Mouse (Mus musculus): ENCODE results near the gene Krtap9-3. TPM values are rescaled to one million over a fixed set of nuclear protein-coding genes. Genes with fewer than 3 reads are reported as not detected.

Gene Krtap9-3
- polyA plus RNA-seq, 1 experiment from 2014 or later = not detected

- no peak overlapping the region for H3K9ac ChIP-seq
- H3K9me3 ChIP-seq = no peaks in the 10 kb centered on the region
- no peak overlapping the region for H3K4me2 ChIP-seq (replicated peaks)
- no peaks in the 10 kb centered on the region for H3K27me3 ChIP-seq (replicated peaks)
- no peak overlapping the region for H3K27ac ChIP-seq
- no peaks in the 10 kb centered on the region for H3K36me3 ChIP-seq
- WGBS = 88% methylated on average over 3 of the region's 3 CpGs
- no peak overlapping the region for H3K4me3 ChIP-seq
- ATAC-seq (ENCODE audit: low FRiP score, low read depth) = no peak
- H3K4me1 ChIP-seq = no peaks in the 10 kb centered on the region
Observed at GRCm38 (mm10) chr11:99557976-99558745, 39.7 kb downstream of the Krtap9-3 start.

GRCm38 (mm10) chr11:99556753-99557152, 41.2 kb downstream of the Krtap9-3 start, which contains the start of gene Krtap3-2:
Gene Krtap3-2 (minus strand): TSS chr11:99556853.
- H3K27me3 ChIP-seq (replicated peaks) = no peaks in the 10 kb centered on the region
- 94% methylated on average over 2 of the region's 2 CpGs for WGBS
- ATAC-seq (ENCODE audit: low FRiP score, low read depth) = no peak

GRCm38 (mm10) chr11:99556195-99556594, 41.7 kb downstream of the Krtap9-3 start:
- Histone ChIP-seq H3K9me3 (no peaks in the 10 kb centered on the region), H3K36me3 (no peaks in the 10 kb centered on the region), H3K4me3 (no peak overlapping the region), H3K4me1 (no peaks in the 10 kb centered on the region), H3K27ac (no peak overlapping the region), H3K27me3 (replicated peaks) (no peaks in the 10 kb centered on the region), H3K9ac (no peak overlapping the region), H3K4me2 (replicated peaks) (no peak overlapping the region)
- no peak for ATAC-seq (ENCODE audit: low FRiP score, low read depth)
- WGBS = 87% methylated on average over 2 of the region's 2 CpGs

More at GRCm38 (mm10) chr11:99556753-99557152, 41.2 kb downstream of the Krtap9-3 start, which contains the start of gene Krtap3-2:
- no peaks in the 10 kb centered on the region for H3K36me3 ChIP-seq
- H3K9ac ChIP-seq = no peak within 1 kb of the TSS
- no peaks in the 10 kb centered on the region for H3K4me1 ChIP-seq
- H3K4me2 ChIP-seq (replicated peaks) = no peak within 1 kb of the TSS
- H3K4me3 ChIP-seq = no peak within 1 kb of the TSS
- H3K9me3 ChIP-seq = no peaks in the 10 kb centered on the region
- no peak within 1 kb of the TSS for H3K27ac ChIP-seq

DNA sequence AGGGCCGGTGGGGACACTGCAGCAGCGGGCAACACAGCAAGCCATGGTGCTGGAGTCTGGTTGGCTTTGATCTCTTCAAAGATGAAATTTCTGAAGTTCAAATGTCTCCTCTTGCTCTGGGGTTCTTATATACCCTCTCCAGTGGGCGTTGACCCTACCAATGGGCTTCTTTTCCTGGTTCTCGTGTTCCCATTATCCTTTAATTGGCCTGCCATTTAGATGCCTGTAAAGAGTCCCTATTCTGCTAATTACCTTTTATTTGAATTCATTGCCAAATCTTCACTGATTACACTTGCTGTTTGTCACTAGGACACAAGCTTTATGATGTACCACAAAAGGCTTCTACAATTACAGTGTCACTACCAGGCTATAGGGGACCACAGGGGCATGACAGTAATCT, 47.1 kb downstream of the Krtap9-3 start, which contains the start of gene Krtap3-3:
Gene Krtap3-3, minus strand, starts transcription at position 101 of the 400 bp plus-strand sequence.
- H3K4me3 ChIP-seq = no peak within 1 kb of the TSS
- H3K9ac ChIP-seq = no peak within 1 kb of the TSS
- H3K27ac ChIP-seq = no peak within 1 kb of the TSS
- no peaks in the 10 kb centered on the region for H3K27me3 ChIP-seq (replicated peaks)
- no peak within 1 kb of the TSS for H3K4me2 ChIP-seq (replicated peaks)
- H3K4me1 ChIP-seq = no peaks in the 10 kb centered on the region
- no peaks in the 10 kb centered on the region for H3K9me3 ChIP-seq
- no peaks in the 10 kb centered on the region for H3K36me3 ChIP-seq
- no peak for ATAC-seq (ENCODE audit: low FRiP score, low read depth)
- 31% methylated on average over 4 of the region's 4 CpGs for WGBS

DNA sequence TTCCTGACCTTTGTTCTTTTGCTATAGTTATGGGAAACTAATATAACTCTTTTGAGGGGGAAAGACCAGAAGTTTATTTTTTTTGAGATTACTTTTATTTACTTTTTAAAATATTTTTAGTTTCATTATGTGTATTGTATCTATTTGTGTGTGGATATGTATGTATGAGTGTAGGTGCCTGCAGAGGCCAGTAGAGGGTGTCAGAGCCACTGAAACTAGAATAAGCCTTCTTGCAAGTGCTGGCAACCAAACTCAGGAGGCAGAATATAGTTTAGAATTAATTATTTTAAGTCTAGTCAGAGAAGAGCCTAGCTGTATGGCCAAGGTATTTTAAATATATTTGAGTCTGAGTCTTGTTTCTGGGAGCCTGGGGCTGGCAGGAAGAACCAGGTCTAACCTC, 50.0 kb downstream of the Krtap9-3 start:
- Histone ChIP-seq H3K27ac (no peak overlapping the region), H3K36me3 (no peaks in the 10 kb centered on the region), H3K9ac (no peak overlapping the region), H3K4me3 (no peak overlapping the region), H3K9me3 (no peaks in the 10 kb centered on the region), H3K27me3 (replicated peaks) (no peaks in the 10 kb centered on the region), H3K4me1 (no peaks in the 10 kb centered on the region), H3K4me2 (replicated peaks) (no peak overlapping the region)
- no peak for ATAC-seq (ENCODE audit: low FRiP score, low read depth)

Other genes starting within 250 kb of the Krtap9-3 start
- gene Krt27, start 247.0 kb downstream of the Krtap9-3 start, polyA plus RNA-seq (2016; fragmentation: Nextera tagmentation; extraction: Ambion mirVana) = not detected in 2 replicates
- 0.30 and 0.40 TPM in 2 replicates for gene Krt28, start 223.2 kb downstream of the Krtap9-3 start, polyA plus RNA-seq (2016; fragmentation: Nextera tagmentation; extraction: Ambion mirVana)
- 32.2 and 36.1 TPM in 2 replicates for gene Krt10, start 208.7 kb downstream of the Krtap9-3 start, polyA plus RNA-seq (2016; fragmentation: Nextera tagmentation; extraction: Ambion mirVana)
- not detected in 2 replicates for gene Krt12, start 175.8 kb downstream of the Krtap9-3 start, polyA plus RNA-seq (2016; fragmentation: Nextera tagmentation; extraction: Ambion mirVana)
- gene Krt20, start 160.0 kb downstream of the Krtap9-3 start, polyA plus RNA-seq (2016; fragmentation: Nextera tagmentation; extraction: Ambion mirVana) = 0.20 and 0.38 TPM in 2 replicates
- not detected in 2 replicates for gene Krt23, start 105.0 kb downstream of the Krtap9-3 start, polyA plus RNA-seq (2016; fragmentation: Nextera tagmentation; extraction: Ambion mirVana)
- gene Krt39, start 76.8 kb downstream of the Krtap9-3 start, polyA plus RNA-seq (2016; fragmentation: Nextera tagmentation; extraction: Ambion mirVana) = not detected in 2 replicates
- gene Krt40, start 54.9 kb downstream of the Krtap9-3 start, polyA plus RNA-seq (2016; fragmentation: Nextera tagmentation; extraction: Ambion mirVana) = not detected in 2 replicates
- gene Krtap3-3, start 47.2 kb downstream of the Krtap9-3 start, polyA plus RNA-seq (2016; fragmentation: Nextera tagmentation; extraction: Ambion mirVana) = not detected in 2 replicates
- gene Krtap3-2, start 41.3 kb downstream of the Krtap9-3 start, polyA plus RNA-seq (2016; fragmentation: Nextera tagmentation; extraction: Ambion mirVana) = not detected in 2 replicates
- not detected in 2 replicates for gene Gm11939, start 38.6 kb downstream of the Krtap9-3 start, polyA plus RNA-seq (2016; fragmentation: Nextera tagmentation; extraction: Ambion mirVana)
- gene Krtap3-1, start 31.5 kb downstream of the Krtap9-3 start, polyA plus RNA-seq (2016; fragmentation: Nextera tagmentation; extraction: Ambion mirVana) = not detected in 2 replicates
- gene Krtap1-5, start 17.1 kb downstream of the Krtap9-3 start, polyA plus RNA-seq (2016; fragmentation: Nextera tagmentation; extraction: Ambion mirVana) = not detected in 2 replicates
- gene Krtap1-4, start 14.5 kb downstream of the Krtap9-3 start, polyA plus RNA-seq (2016; fragmentation: Nextera tagmentation; extraction: Ambion mirVana) = not detected in 2 replicates
- gene Krtap1-3, start 6.8 kb downstream of the Krtap9-3 start, polyA plus RNA-seq (2016; fragmentation: Nextera tagmentation; extraction: Ambion mirVana) = not detected in 2 replicates
- not detected in 2 replicates for gene Gm11938, start 5.2 kb upstream of the Krtap9-3 start, polyA plus RNA-seq (2016; fragmentation: Nextera tagmentation; extraction: Ambion mirVana)
- gene Gm11937, start 12.1 kb upstream of the Krtap9-3 start, polyA plus RNA-seq (2016; fragmentation: Nextera tagmentation; extraction: Ambion mirVana) = not detected in 2 replicates
- gene Krtap2-4, start 16.7 kb upstream of the Krtap9-3 start, polyA plus RNA-seq (2016; fragmentation: Nextera tagmentation; extraction: Ambion mirVana) = not detected in 2 replicates
- gene Gm11562, start 22.3 kb upstream of the Krtap9-3 start, polyA plus RNA-seq (2016; fragmentation: Nextera tagmentation; extraction: Ambion mirVana) = not detected in 2 replicates
- gene Krtap4-1, start 30.1 kb upstream of the Krtap9-3 start, polyA plus RNA-seq (2016; fragmentation: Nextera tagmentation; extraction: Ambion mirVana) = not detected in 2 replicates
- not detected in 2 replicates for gene Krtap4-2, start 37.0 kb upstream of the Krtap9-3 start, polyA plus RNA-seq (2016; fragmentation: Nextera tagmentation; extraction: Ambion mirVana)
- gene Krtap4-7, start 46.0 kb upstream of the Krtap9-3 start, polyA plus RNA-seq (2016; fragmentation: Nextera tagmentation; extraction: Ambion mirVana) = not detected in 2 replicates
- gene Gm11555, start 52.1 kb upstream of the Krtap9-3 start, polyA plus RNA-seq (2016; fragmentation: Nextera tagmentation; extraction: Ambion mirVana) = not detected in 2 replicates
- gene Gm11563, start 60.9 kb upstream of the Krtap9-3 start, polyA plus RNA-seq (2016; fragmentation: Nextera tagmentation; extraction: Ambion mirVana) = not detected in 2 replicates
- gene Krtap4-6, start 67.9 kb upstream of the Krtap9-3 start, polyA plus RNA-seq (2016; fragmentation: Nextera tagmentation; extraction: Ambion mirVana) = not detected in 2 replicates
- not detected in 2 replicates for gene Gm14190, start 92.6 kb upstream of the Krtap9-3 start, polyA plus RNA-seq (2016; fragmentation: Nextera tagmentation; extraction: Ambion mirVana)
- gene Gm14180, start 136.2 kb upstream of the Krtap9-3 start, polyA plus RNA-seq (2016; fragmentation: Nextera tagmentation; extraction: Ambion mirVana) = not detected in 2 replicates
- gene Gm11595, start 174.8 kb upstream of the Krtap9-3 start, polyA plus RNA-seq (2016; fragmentation: Nextera tagmentation; extraction: Ambion mirVana) = not detected in 2 replicates
- gene Krtap4-8, start 182.6 kb upstream of the Krtap9-3 start, polyA plus RNA-seq (2016; fragmentation: Nextera tagmentation; extraction: Ambion mirVana) = not detected in 2 replicates
- gene Krtap4-9, start 187.1 kb upstream of the Krtap9-3 start, polyA plus RNA-seq (2016; fragmentation: Nextera tagmentation; extraction: Ambion mirVana) = not detected in 2 replicates
- gene Gm11596, start 195.4 kb upstream of the Krtap9-3 start, polyA plus RNA-seq (2016; fragmentation: Nextera tagmentation; extraction: Ambion mirVana) = not detected in 2 replicates
- gene Gm11569, start 200.8 kb upstream of the Krtap9-3 start, polyA plus RNA-seq (2016; fragmentation: Nextera tagmentation; extraction: Ambion mirVana) = not detected in 2 replicates
- gene Gm11554, start 206.3 kb upstream of the Krtap9-3 start, polyA plus RNA-seq (2016; fragmentation: Nextera tagmentation; extraction: Ambion mirVana) = not detected in 2 replicates
- gene Krtap4-13, start 211.8 kb upstream of the Krtap9-3 start, polyA plus RNA-seq (2016; fragmentation: Nextera tagmentation; extraction: Ambion mirVana) = not detected in 2 replicates
- not detected in 2 replicates for gene Gm11564, start 217.6 kb upstream of the Krtap9-3 start, polyA plus RNA-seq (2016; fragmentation: Nextera tagmentation; extraction: Ambion mirVana)
- gene 2300003K06Rik, start 240.0 kb upstream of the Krtap9-3 start, polyA plus RNA-seq (2016; fragmentation: Nextera tagmentation; extraction: Ambion mirVana) = not detected in 2 replicates

All from neural tube, embryonic 12.5 days (tissue).